Mouse (Mus musculus): Measurements from ENCODE around the gene Gm1043.

DNA sequence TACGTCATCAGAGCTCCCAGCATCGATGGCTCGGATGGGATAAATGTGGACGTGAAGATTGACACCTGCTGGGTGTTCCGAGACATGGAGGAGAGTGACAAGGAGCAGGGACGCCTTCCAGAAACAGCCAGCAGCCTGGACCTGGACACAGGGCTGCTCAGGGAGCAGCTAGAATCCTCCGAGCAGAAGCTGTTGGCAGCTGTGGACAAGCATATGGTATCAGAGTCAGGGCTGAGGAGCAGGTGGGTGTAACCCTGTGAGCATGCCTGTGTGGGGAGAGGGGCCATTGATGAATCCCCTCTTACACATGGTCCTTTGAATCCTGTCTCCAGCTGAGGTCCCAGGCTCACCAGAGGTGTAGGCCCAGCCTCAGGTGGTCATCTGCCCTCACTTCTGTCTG is 69.3 kb downstream of the Gm1043 start:
- no peak for TF ChIP-seq CTCF (IDR thresholded peaks at IDR 0.05; ENCODE audit: insufficient read depth, low read depth, low read length)
- TF ChIP-seq POLR2A (IDR thresholded peaks at IDR 0.05; ENCODE audit: insufficient read depth, low read depth, low read length), result no peak
